Mouse (Mus musculus): Measurements from ENCODE around the gene Prkar1b. TPM values are rescaled to one million over a fixed set of nuclear protein-coding genes. Genes with fewer than 3 reads are reported as not detected.
A peak's percentile ranks its signal among the peaks of the same experiment; 100 is the strongest.

Prkar1b gene
- total RNA-seq, 1 experiment from 2014 or later, result not detected

DNA sequence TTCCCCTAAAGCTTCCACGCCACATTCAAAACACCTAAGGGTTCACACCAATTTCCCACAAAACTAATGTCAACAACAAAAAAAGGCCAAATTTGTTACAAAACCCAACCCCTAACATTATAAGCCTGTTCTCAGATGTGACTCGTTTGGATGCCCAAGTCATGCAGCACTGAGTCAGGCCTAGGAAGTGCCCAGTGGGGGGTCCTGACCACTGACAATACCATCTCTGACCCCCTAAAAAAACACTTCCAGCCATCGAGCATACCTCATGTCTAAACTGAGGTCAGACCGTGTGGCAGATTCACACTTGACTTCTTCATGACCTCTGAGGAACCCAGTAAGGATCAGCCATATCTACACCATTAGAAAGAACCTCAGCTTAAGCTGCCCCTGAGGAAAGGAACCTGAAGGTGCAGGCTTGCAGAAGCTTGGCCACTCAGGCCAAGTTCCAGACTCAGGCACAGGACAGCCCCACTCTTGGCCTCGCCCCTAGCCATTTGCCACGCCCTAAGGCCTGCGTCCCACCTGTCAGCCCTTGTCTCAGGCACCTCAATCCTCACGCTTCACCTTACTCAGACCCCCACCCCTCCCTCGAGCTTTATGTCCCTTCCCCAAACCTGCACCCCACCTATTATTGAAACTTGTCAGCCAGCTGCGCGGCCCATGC lies 662 bp downstream of the Prkar1b start:
- peak in 1 of 2 experiments; percentile 24; a peak in 2 of 4 replicates for ATAC-seq (replicated peaks in 1 of 2; ENCODE audit: insufficient read depth in 1 of 2, low FRiP score in 2 of 2, low TSS enrichment in 1 of 2, low read depth in 1 of 2, poor library complexity in 2 of 2, severe bottlenecking in 2 of 2)

DNA sequence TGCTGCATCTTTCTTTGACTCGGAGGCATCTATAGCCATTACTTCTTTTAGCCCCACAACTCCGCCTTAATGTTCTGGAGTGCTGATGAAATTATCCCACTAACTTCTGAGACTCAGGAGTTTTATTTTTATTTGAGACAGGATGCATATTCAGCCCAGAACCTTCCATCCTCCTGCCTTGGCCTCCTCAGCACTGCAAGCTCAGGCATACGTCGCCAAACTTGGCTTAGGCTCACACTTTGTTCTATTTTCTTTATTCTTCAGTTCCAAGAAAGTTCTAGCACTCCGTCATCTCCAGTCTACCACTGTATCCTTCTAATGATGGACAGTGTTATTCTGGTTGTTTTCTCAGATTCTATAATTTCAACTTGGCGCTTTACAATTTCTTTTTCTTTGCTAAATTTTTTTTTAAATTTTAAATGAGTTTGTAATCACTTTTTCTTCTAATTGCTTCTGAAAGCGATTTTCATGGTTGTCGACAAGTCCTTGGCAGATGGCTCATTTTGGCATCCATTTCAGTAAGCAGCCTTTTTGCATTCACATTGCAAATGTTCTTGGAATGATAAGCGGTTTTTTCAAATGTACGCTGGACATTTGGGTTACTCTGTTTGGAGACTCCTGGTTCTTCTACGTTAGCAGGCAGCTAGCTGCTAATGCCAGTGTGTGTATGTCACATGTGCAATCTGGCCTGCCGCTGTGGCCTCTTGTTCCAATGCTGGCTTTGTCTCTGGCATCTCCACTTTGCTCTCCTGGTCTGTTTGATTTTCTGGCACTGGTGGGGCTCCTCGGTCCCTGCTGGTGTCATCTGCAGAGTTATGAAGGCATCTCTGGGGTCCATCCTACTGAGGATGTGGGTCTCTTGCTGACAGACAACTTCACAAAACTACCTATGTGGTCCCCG lies 2.4 kb downstream of the Prkar1b start:
- ATAC-seq (replicated peaks in 1 of 2; ENCODE audit: insufficient read depth in 1 of 2, low FRiP score in 2 of 2, low TSS enrichment in 1 of 2, low read depth in 1 of 2, poor library complexity in 2 of 2, severe bottlenecking in 2 of 2), result no peak

GRCm38 (mm10) chr5:139146476-139147075 lies 3.2 kb downstream of the Prkar1b start:
- ATAC-seq (replicated peaks in 1 of 2; ENCODE audit: insufficient read depth in 1 of 2, low FRiP score in 2 of 2, low TSS enrichment in 1 of 2, low read depth in 1 of 2, poor library complexity in 2 of 2, severe bottlenecking in 2 of 2), result no peak

GRCm38 (mm10) chr5:139145726-139146125 lies 4.1 kb downstream of the Prkar1b start:
- ATAC-seq (replicated peaks in 1 of 2; ENCODE audit: insufficient read depth in 1 of 2, low FRiP score in 2 of 2, low TSS enrichment in 1 of 2, low read depth in 1 of 2, poor library complexity in 2 of 2, severe bottlenecking in 2 of 2), result no peak

DNA sequence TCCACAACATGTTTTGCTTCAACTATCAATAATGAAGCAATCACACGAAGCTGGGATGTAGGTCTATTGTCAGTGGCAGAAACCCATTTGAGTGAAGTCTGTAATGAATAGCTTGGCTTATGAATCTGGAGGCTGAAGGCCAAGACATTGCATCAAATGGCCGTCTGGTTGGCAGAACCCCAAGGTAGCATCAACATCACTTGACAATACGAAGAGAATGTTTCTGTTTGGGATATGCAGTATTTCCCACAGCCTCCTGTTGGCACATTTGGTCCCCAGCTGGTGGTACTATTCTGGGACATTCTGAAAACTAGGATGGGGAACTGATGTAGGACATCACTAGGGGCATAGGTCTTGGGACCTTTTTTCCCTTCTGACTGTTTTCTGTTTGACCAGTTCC lies 5.9 kb downstream of the Prkar1b start:
- ATAC-seq (replicated peaks in 1 of 2; ENCODE audit: insufficient read depth in 1 of 2, low FRiP score in 2 of 2, low TSS enrichment in 1 of 2, low read depth in 1 of 2, poor library complexity in 2 of 2, severe bottlenecking in 2 of 2), result no peak

DNA sequence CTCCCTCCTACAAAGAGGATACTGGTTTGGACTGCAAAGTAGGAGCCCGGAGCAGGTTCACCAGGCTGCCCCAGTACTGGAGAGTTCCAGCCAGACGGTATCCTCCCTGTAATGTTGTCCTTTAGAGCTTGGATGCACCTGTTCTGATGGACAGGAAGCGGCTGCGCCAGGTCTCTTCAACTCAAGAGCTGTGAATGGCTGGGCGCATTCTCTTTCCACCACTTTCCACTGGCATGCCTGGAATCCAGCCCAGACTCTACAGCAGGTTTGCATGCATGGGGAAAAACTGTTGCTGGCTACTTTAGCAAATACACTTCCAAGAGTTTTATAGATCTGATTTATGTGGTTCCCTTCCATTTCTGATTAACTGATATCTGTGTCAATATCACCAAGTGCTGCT lies 8.5 kb downstream of the Prkar1b start:
- ATAC-seq (replicated peaks in 1 of 2; ENCODE audit: insufficient read depth in 1 of 2, low FRiP score in 2 of 2, low TSS enrichment in 1 of 2, low read depth in 1 of 2, poor library complexity in 2 of 2, severe bottlenecking in 2 of 2), result no peak

DNA sequence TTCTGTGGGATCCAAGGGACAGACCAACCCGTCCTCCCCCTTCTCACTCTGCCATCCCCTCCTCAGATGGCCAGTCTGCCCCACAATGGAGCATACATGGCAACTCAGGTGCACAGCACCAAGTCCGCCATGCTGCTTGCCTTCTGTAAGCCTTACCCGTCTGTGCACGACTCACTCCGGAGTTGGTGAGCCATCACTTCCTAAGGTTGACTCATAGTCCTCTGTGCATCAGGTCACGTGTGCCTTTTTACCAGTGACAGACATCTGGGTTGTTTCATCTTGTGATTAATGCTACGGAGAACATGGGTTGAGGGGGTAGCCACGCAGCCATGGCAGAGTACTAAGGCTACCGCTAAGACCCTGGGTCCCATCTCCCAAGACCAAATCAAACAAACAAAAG lies 9.2 kb downstream of the Prkar1b start:
- ATAC-seq (replicated peaks in 1 of 2; ENCODE audit: insufficient read depth in 1 of 2, low FRiP score in 2 of 2, low TSS enrichment in 1 of 2, low read depth in 1 of 2, poor library complexity in 2 of 2, severe bottlenecking in 2 of 2), result no peak

GRCm38 (mm10) chr5:139138926-139139472 lies 10.8 kb downstream of the Prkar1b start:
- no peak for ATAC-seq (replicated peaks in 1 of 2; ENCODE audit: insufficient read depth in 1 of 2, low FRiP score in 2 of 2, low TSS enrichment in 1 of 2, low read depth in 1 of 2, poor library complexity in 2 of 2, severe bottlenecking in 2 of 2)

- ATAC-seq (replicated peaks in 1 of 2; ENCODE audit: insufficient read depth in 1 of 2, low FRiP score in 2 of 2, low TSS enrichment in 1 of 2, low read depth in 1 of 2, poor library complexity in 2 of 2, severe bottlenecking in 2 of 2), result no peak
Measured at GRCm38 (mm10) chr5:139138261-139138925, 11.4 kb downstream of the Prkar1b start.

GRCm38 (mm10) chr5:139137176-139137575 lies 12.6 kb downstream of the Prkar1b start:
- ATAC-seq (replicated peaks in 1 of 2; ENCODE audit: insufficient read depth in 1 of 2, low FRiP score in 2 of 2, low TSS enrichment in 1 of 2, low read depth in 1 of 2, poor library complexity in 2 of 2, severe bottlenecking in 2 of 2), result no peak

- no peak for ATAC-seq (replicated peaks in 1 of 2; ENCODE audit: insufficient read depth in 1 of 2, low FRiP score in 2 of 2, low TSS enrichment in 1 of 2, low read depth in 1 of 2, poor library complexity in 2 of 2, severe bottlenecking in 2 of 2)
Measured at GRCm38 (mm10) chr5:139136341-139136740, 13.5 kb downstream of the Prkar1b start.

DNA sequence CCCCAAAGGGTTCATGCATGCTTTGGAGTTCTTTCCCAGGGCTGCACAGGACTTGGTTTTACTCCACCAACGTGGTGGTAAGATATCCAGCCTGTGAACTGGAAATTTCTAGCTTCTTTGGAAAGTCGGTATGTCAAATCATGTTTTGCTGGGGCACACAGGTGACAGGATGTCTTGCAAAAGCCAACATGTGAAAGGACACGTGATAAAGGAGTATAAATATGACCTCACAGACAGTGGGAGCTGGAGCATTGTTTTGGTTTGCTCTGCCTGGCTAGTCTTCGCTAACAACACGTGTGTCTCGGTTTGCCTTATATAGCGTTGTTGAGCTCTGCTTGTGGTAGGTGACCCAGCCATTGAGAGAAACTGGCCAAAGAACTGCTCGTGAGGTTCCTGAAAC lies 15.3 kb downstream of the Prkar1b start:
- ATAC-seq (replicated peaks in 1 of 2; ENCODE audit: insufficient read depth in 1 of 2, low FRiP score in 2 of 2, low TSS enrichment in 1 of 2, low read depth in 1 of 2, poor library complexity in 2 of 2, severe bottlenecking in 2 of 2), result no peak

GRCm38 (mm10) chr5:139130351-139130750 lies 19.4 kb downstream of the Prkar1b start:
- ATAC-seq (replicated peaks in 1 of 2; ENCODE audit: insufficient read depth in 1 of 2, low FRiP score in 2 of 2, low TSS enrichment in 1 of 2, low read depth in 1 of 2, poor library complexity in 2 of 2, severe bottlenecking in 2 of 2), result no peak

GRCm38 (mm10) chr5:139129572-139130151 lies 20.1 kb downstream of the Prkar1b start:
- peak in 1 of 2 experiments; percentile 29; a peak in 1 of 4 replicates for ATAC-seq (replicated peaks in 1 of 2; ENCODE audit: insufficient read depth in 1 of 2, low FRiP score in 2 of 2, low TSS enrichment in 1 of 2, low read depth in 1 of 2, poor library complexity in 2 of 2, severe bottlenecking in 2 of 2)

DNA sequence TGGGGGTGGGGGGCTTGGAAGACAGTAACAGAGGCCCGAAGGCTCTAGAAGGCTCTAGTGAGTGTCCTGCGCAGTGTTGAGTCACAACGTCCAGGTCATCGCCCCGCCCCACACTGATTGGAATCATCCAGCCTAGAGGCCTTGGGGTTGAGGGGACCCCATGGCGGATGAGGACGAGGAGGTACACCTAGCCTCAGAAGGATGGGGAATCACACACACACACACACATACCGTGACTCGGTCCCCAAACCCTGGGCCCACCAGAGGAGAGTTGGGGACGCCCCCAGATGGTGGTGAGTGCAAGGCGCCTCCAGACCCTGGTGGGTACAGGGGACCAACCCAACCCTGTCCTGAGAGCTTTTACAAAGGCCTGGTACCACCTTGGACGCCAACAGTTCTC lies 20.7 kb downstream of the Prkar1b start:
- 0 out of 4 replicates have a peak, but pooled peaks of 1 of the 2 experiments have one; percentile 32 for ATAC-seq (replicated peaks in 1 of 2; ENCODE audit: insufficient read depth in 1 of 2, low FRiP score in 2 of 2, low TSS enrichment in 1 of 2, low read depth in 1 of 2, poor library complexity in 2 of 2, severe bottlenecking in 2 of 2)

DNA sequence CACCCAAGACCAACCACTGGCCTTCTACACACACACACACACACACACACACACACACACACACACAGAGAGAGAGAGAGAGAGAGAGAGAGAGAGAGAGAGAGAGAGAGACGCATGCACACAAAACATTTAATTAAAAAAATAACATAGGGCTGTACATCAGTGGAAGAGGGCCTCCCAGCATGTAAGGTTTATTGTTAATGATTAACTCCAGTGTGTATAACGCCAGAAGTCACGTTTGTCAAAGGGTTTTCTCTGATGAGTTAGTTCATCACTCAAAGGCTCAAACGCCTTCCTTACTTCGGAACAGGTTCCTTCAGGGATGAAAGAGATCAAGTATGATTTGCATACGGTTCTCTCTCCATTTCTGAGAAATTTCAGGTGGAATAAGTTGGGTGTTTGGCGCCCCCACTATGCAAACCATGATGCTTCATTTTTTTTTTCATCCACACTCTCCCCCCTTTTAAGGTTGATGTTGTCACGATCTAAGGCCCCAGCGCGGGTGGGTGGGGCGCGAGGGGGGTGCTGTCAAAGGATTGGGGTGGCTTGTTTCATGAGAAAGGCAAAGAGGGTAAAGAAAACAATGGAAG lies 21.2 kb downstream of the Prkar1b start:
- ATAC-seq (replicated peaks in 1 of 2; ENCODE audit: insufficient read depth in 1 of 2, low FRiP score in 2 of 2, low TSS enrichment in 1 of 2, low read depth in 1 of 2, poor library complexity in 2 of 2, severe bottlenecking in 2 of 2), result no peak

GRCm38 (mm10) chr5:139125717-139126116 lies 24.1 kb downstream of the Prkar1b start:
- ATAC-seq (replicated peaks in 1 of 2; ENCODE audit: insufficient read depth in 1 of 2, low FRiP score in 2 of 2, low TSS enrichment in 1 of 2, low read depth in 1 of 2, poor library complexity in 2 of 2, severe bottlenecking in 2 of 2), result no peak

Measured in hematopoietic stem cell, adult 5-6 weeks (primary cell).